Mouse (Mus musculus) MEL (cell line): ENCODE measurements at regions not wholly inside any gene's neighbourhood (a gene's known extent, or its start where the extent isn't known, plus 50 kb on each side); places are given as distances from the start of the nearest gene placed in this dataset.

ENCODE experiments used
- GATA1 ChIP-seq: IDR thresholded peaks from 2 replicates; pipeline ENCODE4 v1.6.1; 2011; ENCODE audit warnings: low read depth, low read length, improper control_type of control experiment
- HCFC1 ChIP-seq: IDR thresholded peaks from 2 replicates; pipeline ENCODE4 v1.6.1; 2012; ENCODE audit warnings: low read depth, mild to moderate bottlenecking, inconsistent platforms, low read length, improper control_type of control experiment, moderate library complexity
- USF2 ChIP-seq, 2 experiments: IDR thresholded peaks; 2 replicates each; pipeline ENCODE4 v1.6.1; 2011 to 2012; ENCODE audit warnings: improper control_type of control experiment in 2 of 2, low read length in 2 of 2, borderline replicate concordance in 1 of 2, inconsistent platforms in 1 of 2, low read depth in 1 of 2, mild to moderate bottlenecking in 1 of 2; ENCODE audit not compliant: insufficient read depth in 1 of 2
- ZC3H11A ChIP-seq: IDR thresholded peaks from 2 replicates; pipeline ENCODE4 v1.6.1; 2012; ENCODE audit warnings: low read depth, mild to moderate bottlenecking, inconsistent platforms, low read length, improper control_type of control experiment
- ZNF384 ChIP-seq: IDR thresholded peaks from 2 replicates; pipeline ENCODE4 v1.6.1; 2012; ENCODE audit warnings: low read depth, mild to moderate bottlenecking, inconsistent platforms, low read length, improper control_type of control experiment

GRCm38 (mm10) chr15:38577691-38578090 lies 1152.3 kb downstream of the 4930447A16Rik start:
- TF ChIP-seq GATA1 (no peak), HCFC1 (no peak), ZC3H11A (no peak), ZNF384 (no peak), USF2 (IDR thresholded peaks at IDR 0.05; ENCODE audit: borderline replicate concordance in 1 of 2, insufficient read depth in 1 of 2, low read depth in 1 of 2, low read length in 2 of 2) (no peak)
